Mouse (Mus musculus) bone marrow, adult 2 months (tissue): ENCODE results near the gene Specc1.

ENCODE experiments used
- CTCF ChIP-seq: fragments of 200-500 bp; IDR thresholded peaks from 2 replicates; pipeline ENCODE4 v1.5.1; 2011; ENCODE audit warnings: low read length, control low read depth; ENCODE audit not compliant: control insufficient read depth, insufficient read depth
- POLR2A ChIP-seq: fragments of 200-500 bp; IDR thresholded peaks from 2 replicates; pipeline ENCODE4 v1.6.1; 2011; ENCODE audit warnings: low read depth, mild to moderate bottlenecking, control low read depth, low read length, borderline replicate concordance; ENCODE audit not compliant: control insufficient read depth

GRCm38 (mm10) chr11:61956572-61957295 lies at the start of gene Specc1:
- peak; percentile 81; the same call in 1 of the 2 replicates for TF ChIP-seq POLR2A
- peak; percentile 91 for TF ChIP-seq CTCF
